Mouse (Mus musculus): ENCODE data around the gene Specc1l. TPM values are rescaled to one million over a fixed set of nuclear protein-coding genes. Genes with fewer than 3 reads are reported as not detected.
A peak's percentile ranks its signal among the peaks of the same experiment; 100 is the strongest.

The Specc1l gene
- polyA plus RNA-seq, 1 experiment from 2014 or later: 9.2 TPM

GRCm38 (mm10) chr10:75187366-75188056 lies 24.4 kb upstream of the Specc1l start:
- TF ChIP-seq CTCF (IDR thresholded peaks at IDR 0.05; ENCODE audit: low read depth) (no peak), EP300 (optimal IDR thresholded peaks at IDR 0.05) (no peak)

DNA sequence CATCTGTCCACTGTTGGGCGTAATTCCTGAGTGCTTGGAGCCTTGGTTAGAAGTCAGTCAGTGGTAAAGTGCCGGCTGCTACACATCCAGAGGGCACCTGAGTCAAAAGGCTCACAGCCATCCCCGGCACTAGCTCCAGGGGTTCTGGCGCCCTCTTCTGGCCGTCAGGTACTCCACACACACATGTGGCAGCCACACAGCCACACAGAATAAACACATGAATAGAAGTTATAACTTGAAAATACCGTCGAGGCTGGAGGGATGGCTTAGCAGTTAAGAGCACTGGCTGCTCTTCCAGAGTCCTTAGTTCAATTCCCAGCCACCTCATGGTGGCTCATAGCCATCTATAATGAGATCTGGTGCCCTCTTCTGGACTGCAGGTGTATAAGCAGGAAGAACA lies 20.2 kb upstream of the Specc1l start:
- TF ChIP-seq CTCF (IDR thresholded peaks at IDR 0.05; ENCODE audit: low read depth) (peak; percentile 46), EP300 (optimal IDR thresholded peaks at IDR 0.05) (no peak)
- Histone ChIP-seq H3K4me1 (replicated peaks; ENCODE audit: control insufficient read depth, insufficient read depth) (no peaks in the 10 kb centered on the region), H3K9ac (ENCODE audit: low read length) (no peak overlapping the region)

More at GRCm38 (mm10) chr10:75187366-75188056, 24.4 kb upstream of the Specc1l start:
- Histone ChIP-seq H3K9ac (ENCODE audit: low read length) (no peak overlapping the region), H3K27ac (replicated peaks) (no peak overlapping the region), H3K4me2 (replicated peaks; ENCODE audit: low read depth) (no peak overlapping the region), H3K4me1 (replicated peaks; ENCODE audit: control insufficient read depth, insufficient read depth) (no peaks in the 10 kb centered on the region), H3K4me3 (ENCODE audit: low read depth, low read length) (no peak overlapping the region), H3K36me3 (ENCODE audit: control insufficient read depth, insufficient read depth, low read length) (no peaks in the 10 kb centered on the region), H3K27me3 (ENCODE audit: control insufficient read depth, insufficient read depth, low read length) (no peaks in the 10 kb centered on the region), H3K9me3 (ENCODE audit: control insufficient read depth, low read length) (no peaks in the 10 kb centered on the region)
- DNase-seq (ENCODE audit: low spot score) (no peak), ATAC-seq (ENCODE audit: low FRiP score, low TSS enrichment) (no peak)
- WGBS: 62% methylated on average over 8 of the region's 8 CpGs

GRCm38 (mm10) chr10:75197817-75198216 lies 14.1 kb upstream of the Specc1l start:
- Histone ChIP-seq H3K4me3 (ENCODE audit: low read depth, low read length) (no peak overlapping the region), H3K9ac (ENCODE audit: low read length) (no peak overlapping the region), H3K36me3 (ENCODE audit: control insufficient read depth, insufficient read depth, low read length) (no peaks in the 10 kb centered on the region), H3K27me3 (ENCODE audit: control insufficient read depth, insufficient read depth, low read length) (no peaks in the 10 kb centered on the region), H3K4me2 (replicated peaks; ENCODE audit: low read depth) (no peak overlapping the region), H3K4me1 (replicated peaks; ENCODE audit: control insufficient read depth, insufficient read depth) (no peaks in the 10 kb centered on the region), H3K9me3 (ENCODE audit: control insufficient read depth, low read length) (no peaks in the 10 kb centered on the region), H3K27ac (replicated peaks) (no peak overlapping the region)
- 79% methylated on average over 1 of the region's 1 CpGs for WGBS
- ATAC-seq (ENCODE audit: low FRiP score, low TSS enrichment) (no peak), DNase-seq (ENCODE audit: low spot score) (no peak)
- TF ChIP-seq CTCF (IDR thresholded peaks at IDR 0.05; ENCODE audit: low read depth): no peak
- no peak for TF ChIP-seq EP300 (optimal IDR thresholded peaks at IDR 0.05)

More for the DNA sequence above, 20.2 kb upstream of the Specc1l start:
- ATAC-seq (ENCODE audit: low FRiP score, low TSS enrichment) (no peak), DNase-seq (ENCODE audit: low spot score) (no peak)
- Histone ChIP-seq H3K27ac (replicated peaks) (no peak overlapping the region), H3K27me3 (ENCODE audit: control insufficient read depth, insufficient read depth, low read length) (no peaks in the 10 kb centered on the region), H3K4me3 (ENCODE audit: low read depth, low read length) (no peak overlapping the region), H3K9me3 (ENCODE audit: control insufficient read depth, low read length) (no peaks in the 10 kb centered on the region), H3K4me2 (replicated peaks; ENCODE audit: low read depth) (no peak overlapping the region), H3K36me3 (ENCODE audit: control insufficient read depth, insufficient read depth, low read length) (no peaks in the 10 kb centered on the region)
- WGBS: 50% methylated on average over 7 of the region's 7 CpGs

GRCm38 (mm10) chr10:75200733-75201132 lies 11.1 kb upstream of the Specc1l start:
- Histone ChIP-seq H3K36me3 (ENCODE audit: control insufficient read depth, insufficient read depth, low read length) (no peaks in the 10 kb centered on the region), H3K4me1 (replicated peaks; ENCODE audit: control insufficient read depth, insufficient read depth) (no peaks in the 10 kb centered on the region), H3K27ac (replicated peaks) (no peak overlapping the region), H3K9me3 (ENCODE audit: control insufficient read depth, low read length) (no peaks in the 10 kb centered on the region), H3K9ac (ENCODE audit: low read length) (no peak overlapping the region), H3K4me3 (ENCODE audit: low read depth, low read length) (no peak overlapping the region), H3K4me2 (replicated peaks; ENCODE audit: low read depth) (no peak overlapping the region), H3K27me3 (ENCODE audit: control insufficient read depth, insufficient read depth, low read length) (no peaks in the 10 kb centered on the region)
- DNase-seq (ENCODE audit: low spot score) (no peak), ATAC-seq (ENCODE audit: low FRiP score, low TSS enrichment) (0 out of 2 replicates have a peak, but pooled peaks have one; percentile 40)
- 70% methylated on average over 1 of the region's 1 CpGs for WGBS
- TF ChIP-seq CTCF (IDR thresholded peaks at IDR 0.05; ENCODE audit: low read depth) (no peak), EP300 (optimal IDR thresholded peaks at IDR 0.05) (no peak)

DNA sequence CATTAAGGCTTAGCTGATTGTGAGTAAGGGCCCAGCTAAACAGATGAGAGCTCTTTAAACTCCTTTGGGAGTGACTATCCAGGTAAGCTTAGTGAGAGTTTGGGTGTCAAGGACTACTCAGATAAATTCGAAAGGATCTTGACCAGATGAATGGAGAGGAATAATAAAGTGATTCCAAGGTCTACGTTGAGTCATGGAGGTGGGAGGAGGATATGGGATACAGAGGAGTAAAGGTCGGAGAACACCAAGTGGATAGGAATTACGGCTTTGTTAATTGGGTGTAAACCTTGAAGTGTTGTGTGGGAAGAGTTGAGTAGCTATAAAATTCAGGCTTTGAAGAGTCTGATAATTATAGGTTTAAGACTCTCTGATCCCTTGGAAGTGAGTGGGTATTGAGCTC lies 5.7 kb upstream of the Specc1l start:
- H3K9ac ChIP-seq (ENCODE audit: low read length): no peak overlapping the region
- DNase-seq (ENCODE audit: low spot score): no peak
- no peak overlapping the region for H3K27ac ChIP-seq (replicated peaks)
- H3K36me3 ChIP-seq (ENCODE audit: control insufficient read depth, insufficient read depth, low read length): no peaks in the 10 kb centered on the region
- H3K4me2 ChIP-seq (replicated peaks; ENCODE audit: low read depth): no peak overlapping the region
- 80% methylated on average over 4 of the region's 4 CpGs for WGBS
- H3K9me3 ChIP-seq (ENCODE audit: control insufficient read depth, low read length): no peaks in the 10 kb centered on the region
- no peak for ATAC-seq (ENCODE audit: low FRiP score, low TSS enrichment)
- H3K4me1 ChIP-seq (replicated peaks; ENCODE audit: control insufficient read depth, insufficient read depth): no peaks in the 10 kb centered on the region
- no peak overlapping the region for H3K4me3 ChIP-seq (ENCODE audit: low read depth, low read length)
- TF ChIP-seq EP300 (optimal IDR thresholded peaks at IDR 0.05): no peak
- TF ChIP-seq CTCF (IDR thresholded peaks at IDR 0.05; ENCODE audit: low read depth): no peak
- no peaks in the 10 kb centered on the region for H3K27me3 ChIP-seq (ENCODE audit: control insufficient read depth, insufficient read depth, low read length)

- H3K27ac ChIP-seq (replicated peaks): no peak overlapping the region
- H3K4me1 ChIP-seq (replicated peaks; ENCODE audit: control insufficient read depth, insufficient read depth): peaks cover 5% of the 10 kb centered on the region; the same call in 1 of the 2 replicates
- H3K9me3 ChIP-seq (ENCODE audit: control insufficient read depth, low read length): no peaks in the 10 kb centered on the region
- TF ChIP-seq EP300 (optimal IDR thresholded peaks at IDR 0.05) (no peak), CTCF (IDR thresholded peaks at IDR 0.05; ENCODE audit: low read depth) (no peak)
- DNase-seq (ENCODE audit: low spot score) (no peak), ATAC-seq (ENCODE audit: low FRiP score, low TSS enrichment) (no peak)
- no peak overlapping the region for H3K4me3 ChIP-seq (ENCODE audit: low read depth, low read length)
- H3K27me3 ChIP-seq (ENCODE audit: control insufficient read depth, insufficient read depth, low read length): no peaks in the 10 kb centered on the region
- no peaks in the 10 kb centered on the region for H3K36me3 ChIP-seq (ENCODE audit: control insufficient read depth, insufficient read depth, low read length)
- H3K9ac ChIP-seq (ENCODE audit: low read length): no peak overlapping the region
- H3K4me2 ChIP-seq (replicated peaks; ENCODE audit: low read depth): no peak overlapping the region
- 80% methylated on average over 3 of the region's 3 CpGs for WGBS
Measured at GRCm38 (mm10) chr10:75210841-75211240, 1.0 kb upstream of the Specc1l start.
